Mouse (Mus musculus) adrenal gland, adult 2 months (tissue): ENCODE measurements at regions not wholly inside any gene's neighbourhood (a gene's known extent, or its start where the extent isn't known, plus 50 kb on each side); places are given as distances from the start of the nearest gene placed in this dataset.
A peak's percentile ranks its signal among the peaks of the same experiment; 100 is the strongest.

Experiments used
- DNase-seq: peaks from one replicate; pipeline ENCODE4 v3.0.0; 2021

DNA sequence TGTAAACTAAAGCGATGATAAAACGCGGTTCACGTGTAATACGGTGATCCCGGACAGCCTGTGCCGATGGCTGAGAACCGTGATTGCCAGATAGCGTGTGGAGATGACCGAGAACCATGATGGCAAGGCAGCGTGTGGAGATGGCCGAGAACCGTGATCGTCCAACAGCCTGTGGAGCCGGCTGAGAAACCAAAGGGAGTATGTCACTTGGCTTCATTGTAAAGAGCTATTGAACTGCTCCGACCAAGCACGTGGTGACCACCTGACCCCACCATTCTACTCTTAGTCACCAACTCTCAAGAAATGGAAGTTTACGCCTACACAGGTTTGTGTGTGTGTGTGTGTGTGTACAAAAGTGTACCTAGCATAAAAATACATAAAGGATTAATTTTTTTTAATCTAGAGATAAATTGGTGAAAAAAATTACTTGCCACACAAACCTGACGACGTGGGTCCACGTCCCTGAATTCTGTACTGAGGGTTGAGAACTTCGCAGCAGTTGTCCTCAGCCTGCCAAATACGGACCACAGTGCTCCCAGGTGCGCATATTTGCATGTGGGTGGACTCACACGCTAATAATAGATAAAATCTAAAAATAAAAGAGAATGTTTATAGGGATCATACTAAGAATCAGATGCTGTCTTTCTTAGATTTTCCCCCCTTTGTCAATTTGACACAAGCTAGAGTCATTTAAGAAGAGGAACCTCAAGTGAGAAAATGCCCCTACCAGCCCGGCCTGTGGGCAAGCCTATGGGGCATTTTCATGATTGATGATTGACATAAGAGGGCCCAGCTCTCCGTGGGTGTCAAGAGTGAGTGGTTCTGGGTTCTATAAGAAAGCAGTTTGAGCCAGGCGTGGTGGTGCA is 56.6 kb upstream of the Mef2a start:
- no peak for DNase-seq

DNA sequence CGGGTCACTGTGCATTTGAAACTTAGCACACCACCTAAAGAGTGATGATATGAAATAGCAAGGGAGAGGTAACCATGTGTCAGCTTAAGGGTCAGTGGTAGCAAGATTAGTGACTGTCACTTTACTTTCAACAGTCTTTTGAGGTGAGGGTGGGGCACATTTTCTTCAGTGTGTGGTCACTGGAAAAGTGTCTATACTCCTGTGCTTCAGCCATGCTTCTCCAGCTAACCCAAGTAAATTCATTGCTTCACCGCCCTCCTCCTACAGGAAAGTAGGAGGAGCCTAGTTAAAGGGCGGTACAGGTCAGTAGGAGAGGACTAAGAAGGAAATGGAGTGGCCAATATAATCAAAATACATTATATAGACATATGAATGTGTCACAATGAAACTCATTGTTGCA is 55.7 kb upstream of the Mef2a start:
- no peak for DNase-seq

DNA sequence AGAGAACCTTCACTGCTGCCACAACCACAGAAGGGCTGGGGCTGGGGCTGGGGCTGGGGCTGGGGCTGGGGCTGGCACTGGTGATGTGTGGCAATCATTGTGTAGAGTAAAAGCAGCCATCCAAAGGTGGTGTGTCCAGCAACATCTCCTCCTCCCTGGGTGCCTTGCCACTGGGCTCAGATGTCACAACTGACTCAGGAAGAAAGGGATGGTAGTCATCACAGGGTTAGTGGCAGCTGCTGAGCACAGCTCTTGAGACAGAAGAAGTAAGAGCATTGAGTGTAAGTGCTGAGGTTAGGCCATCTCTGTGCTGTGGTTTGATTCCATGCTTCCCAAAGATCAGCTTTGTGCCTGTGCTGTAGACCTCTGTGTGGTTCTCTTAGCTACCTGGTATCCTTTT is 53.4 kb upstream of the Mef2a start:
- DNase-seq, result no peak

DNA sequence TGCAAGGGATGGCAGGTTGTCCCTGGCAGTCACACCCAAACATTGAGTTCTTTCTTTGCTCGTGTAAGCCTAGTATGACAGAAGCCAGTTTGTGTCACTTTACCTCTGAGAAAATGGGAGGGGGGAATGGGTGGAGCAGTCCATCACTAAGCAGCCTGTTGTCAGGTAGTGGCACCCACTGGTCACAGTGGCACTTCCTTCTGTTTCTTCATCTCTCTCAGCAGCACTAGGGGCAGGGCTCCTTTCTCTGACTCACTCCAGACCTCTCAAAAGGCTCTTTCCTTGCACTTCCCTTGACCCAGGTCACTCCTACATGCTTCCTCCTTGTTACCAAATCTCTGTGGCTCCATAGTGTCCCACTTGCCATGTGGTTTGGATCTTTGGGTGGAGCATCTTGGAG is 52.9 kb upstream of the Mef2a start:
- peak; percentile 15 for DNase-seq

DNA sequence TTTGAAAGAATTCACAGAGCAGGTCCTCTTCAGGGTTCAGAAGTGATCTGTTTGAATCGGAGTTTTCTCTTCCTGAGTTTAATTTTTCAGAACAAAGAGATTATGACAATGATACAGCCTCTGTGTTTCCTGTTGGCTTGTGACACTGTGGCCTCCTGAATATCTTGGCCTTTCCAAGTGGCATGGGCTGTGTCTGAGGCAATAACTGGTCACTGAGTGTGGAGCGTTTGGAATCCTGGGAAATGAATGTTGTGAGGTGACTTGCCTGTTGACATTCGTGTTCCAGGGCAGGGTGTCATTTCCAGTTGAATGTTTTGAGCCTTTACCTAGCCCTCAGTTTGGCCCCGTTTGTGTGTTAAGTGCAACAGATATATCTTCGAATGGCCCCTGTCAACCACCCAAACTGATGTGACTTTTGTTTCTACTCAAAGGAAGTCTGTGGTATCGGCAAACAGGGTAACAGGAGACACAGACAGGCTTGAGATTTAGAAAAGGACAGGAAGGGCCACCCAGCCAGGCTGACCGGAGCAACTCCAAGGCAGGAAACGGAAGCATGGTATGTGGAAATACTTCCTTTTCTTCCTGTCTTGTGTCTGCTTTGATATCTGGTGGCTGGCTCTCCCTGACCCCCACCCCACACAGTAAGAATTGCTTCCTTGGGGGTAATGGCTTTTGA is 52.3 kb upstream of the Mef2a start:
- DNase-seq, result peak; percentile 48
